Mouse (Mus musculus) induced T-regulatory cell, adult 2 months (primary cell): ENCODE measurements at regions not wholly inside any gene's neighbourhood (a gene's known extent, or its start where the extent isn't known, plus 50 kb on each side); places are given as distances from the start of the nearest gene placed in this dataset.
"Not testable (repeated sequence)": the region's sequence is repeated elsewhere in the genome, so short reads cannot be mapped to it uniquely, and the experiment has no call there.

Source experiments
- DNase-seq: peaks from one replicate; pipeline ENCODE4 v3.0.0-alpha.2; 2012; ENCODE audit warnings: low read depth

DNA sequence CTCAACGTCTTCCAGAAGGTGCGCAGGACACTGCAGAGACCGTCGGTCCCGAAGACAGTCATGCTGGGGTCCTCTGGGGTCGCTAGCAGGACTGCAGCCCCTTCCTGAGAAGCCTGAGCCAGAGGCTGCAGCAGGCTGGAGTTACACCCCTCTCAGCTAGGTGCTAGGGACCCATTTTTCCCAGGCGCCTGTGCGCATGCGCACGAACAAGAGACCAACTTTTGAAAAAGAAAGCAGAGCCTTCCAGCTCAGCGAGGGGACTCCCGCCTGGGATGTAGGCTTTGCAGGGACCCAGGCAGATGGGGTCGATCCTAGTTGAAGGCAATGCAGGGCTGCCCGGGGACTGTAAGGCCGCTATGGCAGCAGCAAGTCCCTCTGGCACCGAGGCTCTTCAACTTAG, 104.7 kb upstream of the Atg7 start:
- DNase-seq, result not testable (repeated sequence)

GRCm38 (mm10) chr6:114550096-114550669, 92.7 kb upstream of the Atg7 start:
- not testable (repeated sequence) for DNase-seq

DNA sequence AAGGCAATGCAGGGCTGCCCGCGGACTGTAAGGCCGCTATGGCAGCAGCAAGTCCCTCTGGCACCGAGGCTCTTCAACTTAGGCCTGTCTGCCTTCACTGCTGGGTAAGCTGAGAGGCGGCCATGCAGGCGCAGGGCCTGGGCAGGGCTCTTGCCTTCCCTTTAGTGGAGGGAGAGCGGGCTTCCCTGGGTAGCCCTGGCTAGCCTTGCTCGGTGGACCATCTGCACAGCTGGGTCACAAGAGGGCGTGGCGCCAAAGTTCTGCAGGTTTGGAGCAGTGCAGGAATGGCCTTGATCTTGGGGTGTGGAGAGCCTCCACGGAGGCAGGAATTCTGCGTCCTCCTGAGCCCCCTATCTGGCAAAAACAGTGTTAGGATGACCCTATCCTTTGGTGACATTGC, 89.8 kb upstream of the Atg7 start:
- DNase-seq, result not testable (repeated sequence)

DNA sequence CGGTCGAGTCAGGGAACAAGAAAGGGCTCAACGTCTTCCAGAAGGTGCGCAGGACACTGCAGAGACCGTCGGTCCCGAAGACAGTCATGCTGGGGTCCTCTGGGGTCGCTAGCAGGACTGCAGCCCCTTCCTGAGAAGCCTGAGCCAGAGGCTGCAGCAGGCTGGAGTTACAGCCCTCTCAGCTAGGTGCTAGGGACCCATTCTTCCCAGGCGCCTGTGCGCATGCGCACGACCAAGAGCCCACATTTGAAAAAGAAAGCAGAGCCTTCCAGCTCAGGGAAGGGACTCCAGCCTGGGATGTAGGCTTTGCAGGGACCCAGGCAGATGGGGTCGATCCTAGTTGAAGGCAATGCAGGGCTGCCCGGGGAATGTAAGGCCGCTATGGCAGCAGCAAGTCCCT, 87.7 kb upstream of the Atg7 start:
- peak; percentile 4 for DNase-seq

- DNase-seq, result peak; percentile 47
These were observed 65.6 kb upstream of the Atg7 start for GRCm38 (mm10) chr6:114577319-114577718.
